Mouse (Mus musculus) ES-Bruce4 (cell line): ENCODE measurements at regions not wholly inside any gene's neighbourhood (a gene's known extent, or its start where the extent isn't known, plus 50 kb on each side); places are given as distances from the start of the nearest gene placed in this dataset.

Experiments used
- H3K27ac ChIP-seq: 2 replicates; pipeline ENCODE4 v1.5.1; 2012; ENCODE audit warnings: low read length, inconsistent platforms; ENCODE audit not compliant: insufficient read depth
- H3K27me3 ChIP-seq: 2 replicates; pipeline ENCODE4 v1.6.1; 2012; ENCODE audit warnings: mild to moderate bottlenecking, low read length, inconsistent platforms; ENCODE audit not compliant: control insufficient read depth, poor library complexity, insufficient read depth, severe bottlenecking
- H3K36me3 ChIP-seq: 2 replicates; pipeline ENCODE4 v1.6.1; 2012; ENCODE audit warnings: inconsistent platforms, mild to moderate bottlenecking, low read length, moderate library complexity; ENCODE audit not compliant: control insufficient read depth, poor library complexity, insufficient read depth, severe bottlenecking
- H3K4me1 ChIP-seq: one replicate; pipeline ENCODE4 v1.8.1; 2011; ENCODE audit warnings: low read length; ENCODE audit not compliant: control insufficient read depth, insufficient read depth
- H3K4me3 ChIP-seq: 2 replicates; pipeline ENCODE4 v1.5.1; 2011; ENCODE audit warnings: low read depth, mild to moderate bottlenecking, low read length
- H3K9ac ChIP-seq: 2 replicates; pipeline ENCODE4 v1.6.1; 2012; ENCODE audit warnings: low read depth, mild to moderate bottlenecking, inconsistent platforms; ENCODE audit not compliant: poor library complexity, severe bottlenecking
- H3K9me3 ChIP-seq: replicated peaks from 2 replicates; pipeline ENCODE4 v1.6.1; 2012; ENCODE audit warnings: mild to moderate bottlenecking, low read length, inconsistent platforms; ENCODE audit not compliant: control insufficient read depth, poor library complexity, insufficient read depth, severe bottlenecking
- CTCF ChIP-seq: IDR thresholded peaks from one replicate; pipeline ENCODE4 v1.8.1; 2011; ENCODE audit warnings: low read depth, low read length
- EP300 ChIP-seq: IDR thresholded peaks from 2 replicates; pipeline ENCODE4 v1.6.1; 2011; ENCODE audit warnings: low read depth, low read length; ENCODE audit not compliant: insufficient read depth
- POLR2A ChIP-seq: IDR thresholded peaks from one replicate; pipeline ENCODE4 v1.8.1; 2011; ENCODE audit warnings: low read length; ENCODE audit not compliant: insufficient read depth

DNA sequence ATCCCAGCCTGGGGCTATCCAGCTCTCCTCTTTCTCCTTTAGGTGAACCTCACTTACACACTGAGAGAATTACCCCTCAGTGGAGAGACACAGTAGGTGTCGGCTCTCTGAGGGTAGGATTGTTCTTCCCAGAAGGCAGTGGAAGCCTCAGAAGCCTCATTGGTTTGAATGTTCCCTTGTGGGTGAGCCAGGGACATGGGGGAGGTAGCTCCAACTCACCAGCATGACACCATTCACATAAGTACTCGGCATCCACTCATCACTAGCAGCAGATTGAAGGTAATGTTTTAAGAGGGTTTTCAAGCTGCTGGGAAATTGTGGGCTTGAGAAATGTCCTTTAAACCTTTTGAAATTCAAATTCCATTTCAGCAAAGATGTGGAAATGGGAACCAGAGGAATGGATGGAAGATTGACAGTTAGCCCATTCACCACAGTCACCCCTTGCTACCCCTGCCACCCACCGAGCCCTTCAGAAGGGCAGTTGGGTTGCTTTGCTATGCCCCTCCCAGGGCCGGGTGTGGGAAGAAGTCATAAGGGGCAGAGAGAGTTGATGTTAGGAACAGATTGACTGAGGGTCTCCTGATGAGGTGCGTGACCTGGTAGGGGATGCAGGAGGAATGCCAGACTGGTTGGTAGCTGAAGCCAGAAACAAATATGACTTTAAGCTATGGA, 310.0 kb upstream of the Epha4 start:
- H3K27ac ChIP-seq: no peak overlapping the region

DNA sequence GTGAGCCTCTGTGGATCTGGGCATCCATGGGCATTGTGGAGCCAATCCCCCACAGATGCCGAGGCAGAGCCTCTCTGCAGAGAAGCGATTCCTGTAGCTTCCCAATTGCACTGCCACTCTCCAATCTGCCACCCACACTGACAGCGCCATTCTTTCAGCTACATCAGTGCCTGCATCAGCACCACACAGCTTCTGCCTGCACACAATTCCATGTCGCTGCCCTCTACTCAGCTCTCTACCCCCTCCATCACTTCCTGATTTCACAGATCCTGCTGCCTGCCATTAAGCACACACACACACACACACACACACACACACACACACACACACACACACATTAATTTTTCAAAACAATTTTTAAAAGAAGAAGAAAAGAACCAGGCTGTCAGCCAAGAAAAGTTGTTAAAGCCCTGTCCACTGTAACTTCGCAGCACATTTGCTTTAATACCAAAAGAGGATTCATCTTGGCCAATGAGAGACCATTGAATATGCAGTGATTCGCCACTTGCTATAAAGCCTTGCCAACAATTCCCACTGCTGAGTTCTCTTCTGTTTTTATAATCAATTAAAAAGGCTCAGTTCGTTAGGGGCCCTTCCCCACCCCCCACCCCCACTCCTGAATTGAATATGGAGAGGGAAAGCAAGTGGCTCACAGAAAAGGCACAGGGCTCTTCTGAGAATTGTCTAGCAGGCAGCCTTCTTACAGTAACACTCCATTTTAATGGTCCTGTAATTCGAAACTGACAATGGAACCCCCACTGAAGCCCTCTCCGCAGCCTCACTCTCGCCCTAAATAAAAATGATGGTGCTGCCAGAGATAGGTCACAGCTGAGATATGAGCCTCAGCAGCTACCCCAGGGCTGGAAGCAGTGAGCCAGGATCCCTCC, 309.2 kb upstream of the Epha4 start:
- Histone ChIP-seq H3K27ac (no peak overlapping the region), H3K36me3 (no peaks in the 10 kb centered on the region), H3K4me1 (no peaks in the 10 kb centered on the region)

More for the DNA sequence above, 310.0 kb upstream of the Epha4 start:
- Histone ChIP-seq H3K36me3 (no peaks in the 10 kb centered on the region), H3K9ac (no peak overlapping the region), H3K9me3 (no peaks in the 10 kb centered on the region), H3K27me3 (no peaks in the 10 kb centered on the region; the same call in 1 of the 2 replicates), H3K4me3 (no peak overlapping the region), H3K4me1 (no peaks in the 10 kb centered on the region)
- TF ChIP-seq POLR2A: no peak
- TF ChIP-seq EP300: no peak
- TF ChIP-seq CTCF: no peak

DNA sequence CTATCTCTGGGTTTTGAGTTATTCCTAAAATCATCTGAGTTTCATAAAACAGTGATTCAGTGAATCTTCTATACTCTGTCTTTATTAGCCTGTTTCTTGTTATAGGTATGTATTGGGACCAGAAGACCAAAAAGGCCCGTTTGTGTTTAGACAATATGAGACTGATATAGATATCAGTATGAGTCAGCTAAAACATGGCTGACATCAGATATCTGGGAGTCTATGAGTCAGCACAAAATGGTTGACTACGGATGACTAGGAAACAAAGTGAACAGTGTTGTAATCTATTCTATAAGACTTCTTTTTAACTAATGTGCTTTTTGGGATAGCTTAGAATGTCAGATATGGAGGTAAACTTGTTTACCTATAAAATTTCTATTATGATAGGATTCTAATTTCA, 305.2 kb upstream of the Epha4 start:
- Histone ChIP-seq H3K4me1 (no peaks in the 10 kb centered on the region), H3K9ac (no peak overlapping the region), H3K27ac (no peak overlapping the region), H3K27me3 (no peaks in the 10 kb centered on the region; the same call in 1 of the 2 replicates), H3K36me3 (no peaks in the 10 kb centered on the region), H3K4me3 (no peak overlapping the region), H3K9me3 (no peaks in the 10 kb centered on the region)
- TF ChIP-seq CTCF (no peak), POLR2A (no peak), EP300 (no peak)

More for the DNA sequence above, 309.2 kb upstream of the Epha4 start:
- no peaks in the 10 kb centered on the region for H3K9me3 ChIP-seq
- TF ChIP-seq EP300: no peak
- no peak for TF ChIP-seq POLR2A
- TF ChIP-seq CTCF: no peak
- H3K4me3 ChIP-seq: no peak overlapping the region
- no peaks in the 10 kb centered on the region; the same call in 1 of the 2 replicates for H3K27me3 ChIP-seq
- no peak overlapping the region for H3K9ac ChIP-seq

GRCm38 (mm10) chr1:77815451-77815850, 300.6 kb upstream of the Epha4 start:
- Histone ChIP-seq H3K27ac (no peak overlapping the region), H3K4me1 (no peaks in the 10 kb centered on the region), H3K9me3 (no peaks in the 10 kb centered on the region), H3K9ac (no peak overlapping the region), H3K27me3 (no peaks in the 10 kb centered on the region; the same call in 1 of the 2 replicates), H3K4me3 (no peak overlapping the region), H3K36me3 (no peaks in the 10 kb centered on the region)
- TF ChIP-seq POLR2A (no peak), EP300 (no peak), CTCF (no peak)

GRCm38 (mm10) chr1:77811573-77811972, 296.7 kb upstream of the Epha4 start:
- H3K27ac ChIP-seq: no peak overlapping the region
- H3K27me3 ChIP-seq: no peaks in the 10 kb centered on the region; the same call in 1 of the 2 replicates
- TF ChIP-seq CTCF (no peak), POLR2A (no peak), EP300 (no peak)
- no peaks in the 10 kb centered on the region for H3K4me1 ChIP-seq
- no peak overlapping the region for H3K4me3 ChIP-seq
- no peak overlapping the region for H3K9ac ChIP-seq
- no peaks in the 10 kb centered on the region for H3K9me3 ChIP-seq
- H3K36me3 ChIP-seq: no peaks in the 10 kb centered on the region
